Mouse (Mus musculus) small intestine, adult 2 months (tissue): ENCODE results near the gene Syce2. TPM values are rescaled to one million over a fixed set of nuclear protein-coding genes. Genes with fewer than 3 reads are reported as not detected.

Experiments used
- H3K27ac ChIP-seq: fragments of 200-500 bp; 2 replicates; pipeline ENCODE4 v1.5.1; 2012; ENCODE audit warnings: low read depth, low read length, control low read depth, inconsistent platforms; ENCODE audit not compliant: insufficient read depth
- H3K27me3 ChIP-seq: fragments of 200-500 bp; 2 replicates; pipeline ENCODE4 v1.6.1; 2012; ENCODE audit warnings: mild to moderate bottlenecking, moderate library complexity, low read length, inconsistent platforms; ENCODE audit not compliant: control insufficient read depth, insufficient read depth
- H3K36me3 ChIP-seq: fragments of 200-500 bp; 2 replicates; pipeline ENCODE4 v1.6.1; 2012; ENCODE audit warnings: mild to moderate bottlenecking, low read length, control low read depth, inconsistent platforms; ENCODE audit not compliant: control insufficient read depth, insufficient read depth
- H3K4me1 ChIP-seq: fragments of 200-500 bp; 2 replicates; pipeline ENCODE4 v1.6.1; 2012; ENCODE audit warnings: low read length, inconsistent platforms, mixed read lengths; ENCODE audit not compliant: control insufficient read depth, insufficient read depth, insufficient read length
- H3K4me3 ChIP-seq: fragments of 200-500 bp; 2 replicates; pipeline ENCODE4 v1.5.1; 2012; ENCODE audit warnings: low read depth, mild to moderate bottlenecking, control low read depth, inconsistent platforms, low read length, moderate library complexity
- CTCF ChIP-seq: fragments of 200-500 bp; IDR thresholded peaks from 2 replicates; pipeline ENCODE4 v1.5.1; 2012; ENCODE audit warnings: low read depth, mild to moderate bottlenecking, control low read depth, inconsistent platforms, low read length, moderate library complexity, mixed read lengths; ENCODE audit not compliant: insufficient replicate concordance, insufficient read length; ENCODE audit errors: extremely low read depth
- POLR2A ChIP-seq: fragments of 200-500 bp; IDR thresholded peaks from 2 replicates; pipeline ENCODE4 v1.6.1; 2012; ENCODE audit warnings: low read depth, mild to moderate bottlenecking, control low read depth, inconsistent platforms, low read length, moderate library complexity
- WGBS: fragments of 180-500 bp; shearing (Covaris S2); methylation state at CpG from one replicate; pipeline ENCODE4 v1.1.7; 2018; 5-methylcytosine and 5-hydroxymethylcytosine counted together
- polyA plus RNA-seq: library from polyadenylated mRNA; depleted of rRNA; stranded (reverse); fragments of >200 nt; gene quantifications from 2 replicates; pipeline ENCODE4 v1.2.3, GENCODE M21; 2012

The Syce2 gene
- polyA plus RNA-seq, 1 experiment: 2.1 TPM

DNA sequence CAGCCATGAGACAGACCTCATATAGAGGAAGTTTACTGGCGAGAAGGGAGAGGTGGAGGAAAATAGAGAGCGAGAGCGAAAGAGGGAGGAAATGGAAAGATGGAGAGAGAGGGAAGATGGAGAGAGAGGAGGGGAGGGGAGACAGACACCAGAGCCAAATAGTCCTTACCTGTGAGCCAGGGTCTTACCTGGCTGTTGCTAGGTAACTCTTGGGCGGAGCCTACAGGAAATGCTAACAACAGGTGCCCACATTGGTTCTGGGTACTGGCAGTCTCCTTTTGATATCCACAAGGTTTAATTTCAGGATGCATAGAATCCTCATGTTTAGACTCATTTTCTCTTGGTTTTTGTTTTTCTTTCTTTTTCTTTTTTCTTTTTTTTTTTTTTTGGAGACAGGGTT is 1.1 kb downstream of the Syce2 start:
- WGBS: 83% methylated on average over 4 of the region's 4 CpGs
- Histone ChIP-seq H3K36me3 (peaks cover 9% of the 10 kb centered on the region), H3K4me1 (peaks cover 8% of the 10 kb centered on the region), H3K27me3 (no peaks in the 10 kb centered on the region), H3K27ac (no peak overlapping the region), H3K4me3 (peak overlapping the region; percentile 67)
- TF ChIP-seq CTCF (no peak), POLR2A (no peak)

DNA sequence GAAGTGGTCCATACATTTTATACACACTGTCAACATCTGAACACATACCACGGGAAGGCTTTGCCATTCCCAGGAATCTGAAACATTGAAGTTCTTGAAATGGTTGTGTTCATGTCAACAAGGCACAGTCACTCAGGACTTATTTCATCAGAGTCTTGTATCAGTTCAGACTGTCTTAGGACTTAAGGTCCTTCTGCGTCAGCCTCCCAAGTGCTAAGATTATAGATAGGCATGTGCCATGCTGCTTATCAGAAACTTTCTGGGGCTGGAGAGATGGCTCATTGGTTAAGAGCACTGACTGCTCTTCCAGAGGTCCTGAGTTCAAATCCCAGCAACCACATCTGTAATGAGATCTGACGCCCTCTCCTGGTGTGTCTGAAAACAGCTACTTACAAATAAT is 2.4 kb downstream of the Syce2 start:
- Histone ChIP-seq H3K27me3 (no peaks in the 10 kb centered on the region), H3K27ac (no peak overlapping the region), H3K36me3 (no peaks in the 10 kb centered on the region), H3K4me1 (peaks cover 8% of the 10 kb centered on the region), H3K4me3 (no peak overlapping the region)
- TF ChIP-seq CTCF: no peak
- no peak for TF ChIP-seq POLR2A
- 89% methylated on average over 3 of the region's 3 CpGs for WGBS

DNA sequence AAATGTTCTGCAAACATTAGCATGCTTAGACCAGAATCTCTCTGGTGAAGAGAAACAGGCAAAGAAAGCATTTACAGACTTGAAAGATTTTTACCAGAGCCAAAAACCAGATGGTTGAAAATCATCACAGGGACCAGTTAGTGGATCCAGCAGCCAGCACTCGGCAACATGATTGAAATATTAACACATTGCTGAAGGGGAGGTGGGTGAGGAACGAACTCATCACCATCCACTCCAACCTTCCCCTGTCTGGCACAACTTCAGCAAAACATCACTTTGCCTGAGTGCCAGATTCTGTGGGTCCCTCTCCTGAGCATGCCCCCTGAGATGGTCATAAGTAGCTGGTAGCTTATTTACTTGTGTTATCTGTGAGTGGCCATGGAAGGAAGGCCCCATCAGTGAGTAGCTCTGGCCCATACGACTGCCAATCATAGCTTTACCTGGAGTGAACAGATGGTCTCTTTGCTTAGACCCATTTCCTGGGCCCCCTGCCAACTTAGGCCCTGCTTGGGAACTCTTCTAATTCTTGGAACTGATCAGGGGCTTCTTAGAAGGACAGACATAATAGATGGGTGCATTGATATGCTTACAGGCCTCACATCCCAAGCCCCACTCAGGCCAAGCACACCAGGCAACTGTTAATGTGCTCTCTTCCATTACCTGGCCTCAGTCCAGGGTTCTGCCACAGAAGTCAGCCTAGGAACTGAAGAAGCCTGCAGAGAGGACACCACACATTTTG is 5.6 kb downstream of the Syce2 start:
- Histone ChIP-seq H3K4me1 (peaks cover 4% of the 10 kb centered on the region), H3K27me3 (no peaks in the 10 kb centered on the region), H3K27ac (no peak overlapping the region), H3K4me3 (no peak overlapping the region), H3K36me3 (no peaks in the 10 kb centered on the region)
- WGBS: 76% methylated on average over 3 of the region's 3 CpGs
- TF ChIP-seq CTCF (no peak), POLR2A (no peak)

DNA sequence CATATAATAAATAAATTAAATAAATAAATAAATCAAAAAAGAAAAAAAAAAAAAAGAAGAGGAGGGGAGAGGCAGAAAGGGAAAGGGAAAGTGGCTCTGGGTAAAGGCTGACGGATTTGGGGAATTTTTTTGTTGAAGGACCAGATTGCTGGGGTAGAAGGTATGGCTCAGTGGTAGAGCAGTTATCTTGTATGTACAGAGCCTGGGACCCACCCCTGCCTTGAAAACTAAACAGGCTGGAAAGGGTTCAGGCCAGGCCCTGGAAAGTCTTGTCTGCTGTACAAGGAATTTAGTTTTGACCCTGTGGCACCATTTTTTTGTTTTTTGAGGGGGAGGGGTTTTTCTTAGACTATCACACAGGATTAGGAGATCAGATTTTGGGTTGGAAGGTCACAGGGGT is 7.0 kb downstream of the Syce2 start:
- H3K4me3 ChIP-seq: no peak overlapping the region
- no peaks in the 10 kb centered on the region for H3K27me3 ChIP-seq
- no peaks in the 10 kb centered on the region for H3K4me1 ChIP-seq
- WGBS: 74% methylated on average over 1 of the region's 1 CpGs
- TF ChIP-seq POLR2A (no peak), CTCF (no peak)
- H3K27ac ChIP-seq: no peak overlapping the region
- H3K36me3 ChIP-seq: no peaks in the 10 kb centered on the region

DNA sequence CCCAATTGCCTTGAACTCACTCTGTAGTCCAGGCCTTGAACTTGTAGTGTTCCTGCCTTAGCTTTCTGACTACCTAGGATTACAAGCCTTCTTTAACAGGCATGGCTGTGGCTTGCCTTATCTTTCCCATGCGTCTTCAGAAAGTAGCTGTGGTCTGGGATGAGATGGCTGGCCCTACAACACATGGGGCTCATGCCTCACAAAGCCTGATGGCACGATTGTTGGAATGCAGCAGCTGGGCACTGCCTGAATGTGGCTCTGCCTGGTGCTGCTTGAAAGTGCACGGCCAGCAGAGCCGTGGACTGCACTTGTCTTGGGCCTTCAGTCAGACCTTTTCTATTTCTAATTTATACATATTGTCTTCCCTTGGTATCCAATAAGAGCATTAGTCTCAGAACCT is 12.8 kb downstream of the Syce2 start:
- H3K4me1 ChIP-seq: no peaks in the 10 kb centered on the region
- H3K27ac ChIP-seq: no peak overlapping the region
- peaks cover 22% of the 10 kb centered on the region for H3K36me3 ChIP-seq
- H3K4me3 ChIP-seq: no peak overlapping the region
- 89% methylated on average over 4 of the region's 4 CpGs for WGBS
- H3K27me3 ChIP-seq: no peaks in the 10 kb centered on the region
- TF ChIP-seq CTCF (no peak), POLR2A (no peak)

DNA sequence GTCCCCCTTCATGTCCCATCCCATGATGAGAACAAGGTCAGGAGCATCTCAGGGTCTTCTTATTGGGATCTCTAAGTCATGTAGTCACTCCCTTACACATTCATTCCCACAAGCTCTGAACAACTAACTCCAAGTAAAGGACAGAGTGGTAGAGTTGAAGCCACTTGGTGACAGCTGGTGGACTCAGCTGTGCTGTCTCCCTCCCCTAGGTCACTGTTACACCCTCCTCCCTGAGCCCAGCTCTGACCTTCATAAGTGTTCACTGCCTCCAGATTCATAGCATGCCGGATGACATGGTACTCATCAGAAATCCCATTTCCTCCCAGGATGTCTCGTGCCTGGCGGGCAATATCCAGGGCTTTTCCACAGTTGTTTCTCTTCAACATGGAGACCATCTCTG is 16.4 kb downstream of the Syce2 start:
- H3K27me3 ChIP-seq: no peaks in the 10 kb centered on the region
- no peak for TF ChIP-seq CTCF
- no peak for TF ChIP-seq POLR2A
- H3K4me1 ChIP-seq: peaks cover 4% of the 10 kb centered on the region; the same call in 1 of the 2 replicates
- H3K36me3 ChIP-seq: peaks cover 24% of the 10 kb centered on the region
- 93% methylated on average over 3 of the region's 3 CpGs for WGBS
- H3K4me3 ChIP-seq: no peak overlapping the region
- H3K27ac ChIP-seq: no peak overlapping the region

DNA sequence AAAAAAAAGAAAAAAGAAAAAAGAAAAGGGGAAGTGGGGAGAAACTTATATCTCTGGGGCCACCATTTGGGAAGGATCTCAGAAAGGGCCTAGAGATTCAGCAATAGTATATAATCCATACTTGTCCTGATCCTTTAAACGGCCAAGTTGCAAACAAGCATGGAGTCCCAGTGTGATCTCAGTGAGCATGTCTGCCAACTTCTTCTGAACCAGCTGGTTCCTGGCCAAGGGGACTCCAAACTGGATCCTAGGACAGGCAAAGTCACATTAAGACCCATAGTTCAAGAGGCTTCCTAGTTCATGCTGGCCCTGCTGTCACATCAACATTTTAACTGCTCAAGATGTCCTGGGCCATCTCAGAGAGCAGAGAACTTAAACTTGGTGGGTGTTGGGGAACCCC is 17.2 kb downstream of the Syce2 start:
- TF ChIP-seq CTCF (no peak), POLR2A (no peak)
- Histone ChIP-seq H3K27ac (no peak overlapping the region), H3K36me3 (peaks cover 24% of the 10 kb centered on the region), H3K27me3 (no peaks in the 10 kb centered on the region), H3K4me1 (peaks cover 4% of the 10 kb centered on the region; the same call in 1 of the 2 replicates), H3K4me3 (no peak overlapping the region)
- 79% methylated on average over 1 of the region's 1 CpGs for WGBS
